Mouse (Mus musculus): ENCODE results near the gene Gramd1a.

Gramd1a gene

DNA sequence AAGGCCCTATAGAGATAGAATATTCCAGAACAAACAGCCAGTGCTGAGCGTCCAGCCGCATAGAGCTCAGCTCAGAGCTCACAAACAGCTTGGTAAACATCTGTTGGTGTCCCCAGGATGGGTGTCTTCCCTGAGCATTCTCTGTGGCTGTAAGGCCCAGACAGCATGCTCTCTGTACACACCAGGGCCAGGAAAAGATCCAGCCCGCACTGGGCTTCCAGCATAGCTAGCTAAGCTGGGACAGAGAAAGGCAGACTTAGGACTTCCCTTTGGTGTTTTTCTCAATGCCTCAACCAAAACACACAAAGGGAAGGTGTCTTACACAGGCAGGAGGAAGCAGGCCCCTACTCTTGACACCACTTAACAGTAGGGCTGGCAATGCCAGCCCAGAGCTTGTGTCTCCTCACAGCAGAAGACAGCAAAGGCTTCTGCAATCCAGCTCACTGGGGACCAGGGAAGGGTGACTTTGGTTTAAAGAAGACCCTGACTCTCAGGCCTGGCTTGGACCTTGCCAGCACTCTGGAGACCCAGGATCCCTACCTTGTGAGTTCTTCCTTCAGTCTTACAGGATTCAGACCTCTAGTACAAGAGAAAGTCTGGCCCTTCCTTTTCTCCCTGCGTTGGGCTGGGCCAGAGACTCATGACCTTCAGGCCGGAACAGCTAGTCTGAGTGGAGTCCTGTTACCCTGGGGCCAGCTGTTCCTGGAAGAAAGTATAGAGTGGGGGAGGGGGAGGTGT lies at the start of gene Gramd1a:
Gramd1a (minus strand) TSS at position 601 of the 738 bp plus-strand sequence.
- DNase-seq (ENCODE audit: inconsistent age in 2 of 2, low spot score in 1 of 2): peak; percentile 78 to 82

DNA sequence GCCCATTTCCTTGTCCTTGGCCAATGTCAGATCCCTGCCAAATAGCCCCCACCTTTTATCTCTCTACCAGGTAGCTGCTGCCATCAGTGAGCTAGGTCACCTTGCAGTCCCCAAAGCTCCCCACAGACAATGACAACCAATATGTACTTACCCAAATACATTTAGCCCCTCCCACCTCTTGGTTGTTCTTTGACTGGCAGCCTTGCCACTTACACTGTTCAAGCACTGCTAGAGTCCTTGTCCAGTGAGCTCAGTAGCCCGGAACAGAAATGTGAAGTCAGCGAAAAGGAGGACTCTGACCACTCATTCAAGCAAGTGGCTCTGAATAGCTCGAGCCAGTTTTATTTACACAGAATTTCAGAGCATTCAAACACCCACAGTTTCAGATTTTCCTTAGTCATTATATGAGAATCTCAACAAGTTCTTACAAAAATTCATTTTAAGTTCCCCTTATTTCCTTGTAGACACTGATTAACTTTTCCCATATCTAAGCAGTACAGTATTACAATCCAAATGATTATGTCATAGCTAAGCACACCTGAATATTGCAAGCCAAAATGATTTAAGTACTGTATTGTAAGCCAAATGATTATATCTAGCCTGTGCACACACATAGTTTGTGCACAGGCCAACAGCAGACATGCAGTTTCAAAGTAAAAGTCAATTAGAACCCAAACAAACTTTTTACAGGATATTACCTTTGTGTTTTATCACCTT lies 40.1 kb upstream of the Gramd1a start:
- no peak for DNase-seq (ENCODE audit: inconsistent age in 2 of 2, low spot score in 1 of 2)

DNA sequence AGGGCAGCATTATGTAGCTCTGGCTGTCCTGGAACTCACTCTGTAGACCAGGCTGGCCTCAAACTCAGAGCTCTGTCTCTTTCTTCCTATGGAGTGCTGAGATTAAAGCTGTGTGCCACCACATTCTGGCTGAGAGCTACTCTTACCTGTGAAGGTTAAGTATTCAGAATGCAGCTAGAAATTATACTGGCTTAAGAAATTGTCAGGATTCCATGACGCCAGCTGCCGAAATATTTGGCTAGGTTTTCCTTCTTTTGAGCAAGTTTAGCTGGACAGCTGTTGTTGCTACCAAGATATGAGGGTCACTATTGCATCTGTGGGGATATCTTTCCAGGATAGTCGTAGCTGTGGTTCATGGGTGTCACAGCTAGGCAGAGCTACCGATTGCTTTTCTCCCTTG lies 29.0 kb upstream of the Gramd1a start:
- DNase-seq (ENCODE audit: inconsistent age in 2 of 2, low spot score in 1 of 2): no peak

DNA sequence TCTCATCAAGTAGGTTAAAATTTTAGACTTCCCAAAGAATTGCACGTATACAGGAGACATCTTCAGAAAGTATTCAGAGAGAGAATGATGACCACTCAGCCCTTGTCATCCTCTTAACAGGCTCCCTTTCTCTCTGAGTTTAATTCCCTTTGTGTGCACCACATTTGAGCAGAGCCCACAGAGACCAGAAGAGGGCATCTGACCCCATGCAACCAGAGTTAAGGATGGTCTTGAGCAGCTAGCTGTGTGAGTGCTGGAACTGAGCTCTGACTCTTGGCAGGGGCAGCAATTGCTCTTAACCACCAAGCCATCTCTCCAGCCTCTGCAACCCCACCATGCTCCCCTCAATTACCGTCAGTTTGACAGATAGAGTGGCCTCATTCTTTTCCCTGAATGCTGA lies 27.2 kb upstream of the Gramd1a start:
- no peak for DNase-seq (ENCODE audit: inconsistent age in 2 of 2, low spot score in 1 of 2)

DNA sequence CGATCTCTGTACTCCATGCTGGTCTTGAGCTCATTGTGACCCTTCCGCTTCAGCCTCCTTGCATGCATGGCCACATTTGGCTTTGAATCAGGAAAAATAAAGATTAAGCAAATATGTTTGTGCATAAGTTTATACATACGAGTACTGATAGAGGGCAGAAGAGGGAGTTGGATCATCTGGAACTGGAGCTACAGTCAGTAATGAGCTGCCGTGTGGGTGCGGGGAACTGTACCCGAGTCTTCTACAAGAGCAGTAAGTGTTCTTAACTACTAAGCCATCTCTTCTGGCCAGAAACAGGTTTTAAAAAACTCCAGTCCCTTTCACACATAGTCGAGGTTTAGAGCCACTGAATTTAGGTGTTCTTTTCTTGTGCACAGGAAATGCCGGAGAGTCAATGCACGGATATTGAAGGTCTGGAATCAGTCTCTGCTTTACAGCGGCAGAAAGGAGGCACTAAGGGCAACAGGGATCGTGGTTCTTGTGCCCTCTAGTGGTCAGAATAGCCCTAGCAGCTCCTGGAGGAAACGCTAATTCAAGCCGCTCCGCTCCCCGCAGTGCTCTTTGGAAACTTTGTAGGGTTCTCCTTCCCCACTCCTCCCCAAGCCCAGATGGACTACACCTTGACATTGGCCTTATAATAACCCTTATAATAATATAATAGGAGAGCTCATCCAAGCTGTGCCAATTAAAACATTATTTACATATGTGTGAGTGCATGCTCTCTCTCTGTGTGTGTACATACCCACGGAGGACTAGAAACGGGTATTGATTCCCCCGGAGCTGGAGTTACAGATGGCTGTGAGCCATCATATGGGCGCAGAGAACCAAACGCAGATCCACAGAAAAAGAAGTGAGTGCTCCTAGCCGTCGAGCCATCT lies 21.4 kb upstream of the Gramd1a start:
- DNase-seq (ENCODE audit: inconsistent age in 2 of 2, low spot score in 1 of 2): peak; percentile 64 to 91

DNA sequence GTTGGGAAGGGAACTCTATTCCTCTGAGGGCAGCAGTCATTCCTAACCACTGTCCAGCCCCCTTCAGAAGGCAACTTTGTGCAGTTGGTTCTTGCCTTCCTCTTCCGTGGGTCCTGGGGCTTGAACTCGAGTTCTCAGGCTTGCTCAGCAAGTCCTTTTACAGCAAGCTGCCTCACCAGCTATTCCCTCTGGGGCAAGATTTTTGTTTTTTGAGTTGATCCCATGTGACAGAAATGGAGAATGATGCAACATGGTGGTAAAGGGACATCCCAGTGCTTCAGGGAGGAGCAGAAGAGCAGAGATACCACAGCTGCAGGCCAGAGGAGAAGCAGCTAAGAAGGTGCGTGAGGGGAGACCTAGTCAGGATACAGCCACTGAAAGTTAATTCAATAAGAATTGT lies 19.4 kb upstream of the Gramd1a start:
- no peak for DNase-seq (ENCODE audit: inconsistent age in 2 of 2, low spot score in 1 of 2)

DNA sequence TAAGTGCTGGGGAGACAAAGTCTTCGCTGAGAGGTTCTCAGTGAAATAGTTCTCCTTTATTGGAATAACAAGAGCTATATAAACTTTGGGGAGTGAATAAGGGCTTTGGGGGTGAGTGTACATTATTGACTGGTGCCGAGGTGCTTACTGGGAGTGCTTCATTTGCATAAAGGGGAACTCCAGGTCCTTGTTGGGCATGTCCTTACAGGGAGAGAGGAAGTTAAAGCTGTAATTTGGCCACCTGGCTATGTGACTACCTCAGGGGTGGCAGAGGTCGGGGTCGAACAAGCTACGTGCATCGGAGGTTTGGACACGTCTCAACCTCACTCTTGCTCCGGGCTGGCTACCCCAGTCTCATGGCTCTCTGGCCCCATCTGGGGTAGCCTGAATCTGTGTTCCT lies 18.8 kb upstream of the Gramd1a start:
- DNase-seq (ENCODE audit: inconsistent age in 2 of 2, low spot score in 1 of 2): no peak

DNA sequence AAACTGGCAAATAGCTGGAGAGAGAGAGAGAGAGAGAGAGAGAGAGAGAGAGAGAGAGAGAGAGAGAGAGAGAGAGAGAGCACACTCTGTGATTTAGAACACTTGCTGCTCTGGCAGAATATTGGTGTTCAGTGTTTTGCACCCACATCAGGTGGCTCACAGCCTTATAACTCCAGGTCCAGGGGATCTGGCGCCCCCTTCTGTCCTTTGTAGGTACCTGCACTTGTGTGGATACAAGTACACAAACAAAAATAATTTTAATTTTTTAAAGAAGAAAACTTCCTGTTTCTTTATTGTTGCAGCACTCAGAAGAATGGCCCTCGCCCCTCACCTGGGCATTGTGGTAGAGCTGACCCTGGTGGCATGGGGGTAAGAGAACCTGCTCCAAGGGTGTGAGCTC lies 16.5 kb upstream of the Gramd1a start:
- peak; percentile 55 to 82 for DNase-seq (ENCODE audit: inconsistent age in 2 of 2, low spot score in 1 of 2)

DNA sequence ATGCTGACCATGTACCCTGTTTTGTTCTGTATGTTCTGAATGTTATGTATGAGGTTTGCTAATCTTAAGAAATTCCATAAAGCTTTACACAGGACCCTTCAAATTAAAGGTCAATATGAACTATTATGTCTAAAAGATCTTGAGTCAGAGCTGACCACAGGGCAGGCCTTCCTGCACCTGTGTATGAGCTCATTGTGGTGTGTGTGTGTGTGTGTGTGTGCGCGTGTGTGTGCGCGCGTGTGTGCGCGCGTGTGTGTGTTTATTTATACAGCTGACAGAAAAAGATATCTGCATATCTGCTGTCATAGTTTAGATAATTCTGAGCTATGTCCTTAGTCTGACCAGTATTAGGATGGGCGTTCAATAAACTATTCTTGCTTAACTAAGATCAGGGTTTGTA lies 14.8 kb upstream of the Gramd1a start:
- no peak for DNase-seq (ENCODE audit: inconsistent age in 2 of 2, low spot score in 1 of 2)

DNA sequence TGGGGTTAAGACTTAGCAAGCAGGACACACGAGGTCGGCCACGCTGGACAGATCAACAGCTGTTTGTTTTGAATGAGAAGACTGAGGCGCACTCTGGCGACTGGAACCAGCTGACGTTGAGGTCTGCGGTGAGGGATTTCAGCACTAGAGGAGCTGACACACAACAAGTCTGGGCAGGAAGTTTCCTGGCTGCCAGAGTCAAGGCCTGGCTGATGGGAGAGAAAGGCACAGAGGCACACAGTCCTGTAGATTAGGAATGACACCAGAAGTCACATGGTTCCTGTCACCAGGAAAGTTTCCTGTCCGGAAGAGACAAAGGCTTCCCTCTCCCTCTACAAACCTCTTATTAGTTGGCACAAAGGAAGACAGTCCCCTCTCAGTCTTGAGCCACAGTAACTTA lies 12.7 kb upstream of the Gramd1a start:
- peak; percentile 39 to 67 for DNase-seq (ENCODE audit: inconsistent age in 2 of 2, low spot score in 1 of 2)

DNA sequence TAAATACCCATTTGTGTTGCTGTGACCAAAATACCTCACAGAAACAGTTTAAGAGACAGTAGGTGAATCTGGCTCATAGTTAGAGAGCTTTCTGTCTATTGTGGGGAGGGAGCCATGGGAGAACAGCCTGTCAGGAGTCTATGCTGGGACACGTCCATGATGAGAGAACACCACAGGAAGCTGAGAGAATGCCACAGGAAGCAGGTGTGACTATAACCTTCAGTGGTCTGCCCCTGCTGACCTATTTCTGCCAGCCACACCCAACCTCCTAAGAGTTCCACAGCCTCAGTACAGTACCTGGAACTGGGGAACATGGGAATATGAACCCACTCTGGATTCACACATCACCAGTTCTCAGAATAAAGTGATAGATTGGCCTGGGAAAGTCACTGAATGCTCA lies 9.1 kb upstream of the Gramd1a start:
- DNase-seq (ENCODE audit: inconsistent age in 2 of 2, low spot score in 1 of 2): no peak

DNA sequence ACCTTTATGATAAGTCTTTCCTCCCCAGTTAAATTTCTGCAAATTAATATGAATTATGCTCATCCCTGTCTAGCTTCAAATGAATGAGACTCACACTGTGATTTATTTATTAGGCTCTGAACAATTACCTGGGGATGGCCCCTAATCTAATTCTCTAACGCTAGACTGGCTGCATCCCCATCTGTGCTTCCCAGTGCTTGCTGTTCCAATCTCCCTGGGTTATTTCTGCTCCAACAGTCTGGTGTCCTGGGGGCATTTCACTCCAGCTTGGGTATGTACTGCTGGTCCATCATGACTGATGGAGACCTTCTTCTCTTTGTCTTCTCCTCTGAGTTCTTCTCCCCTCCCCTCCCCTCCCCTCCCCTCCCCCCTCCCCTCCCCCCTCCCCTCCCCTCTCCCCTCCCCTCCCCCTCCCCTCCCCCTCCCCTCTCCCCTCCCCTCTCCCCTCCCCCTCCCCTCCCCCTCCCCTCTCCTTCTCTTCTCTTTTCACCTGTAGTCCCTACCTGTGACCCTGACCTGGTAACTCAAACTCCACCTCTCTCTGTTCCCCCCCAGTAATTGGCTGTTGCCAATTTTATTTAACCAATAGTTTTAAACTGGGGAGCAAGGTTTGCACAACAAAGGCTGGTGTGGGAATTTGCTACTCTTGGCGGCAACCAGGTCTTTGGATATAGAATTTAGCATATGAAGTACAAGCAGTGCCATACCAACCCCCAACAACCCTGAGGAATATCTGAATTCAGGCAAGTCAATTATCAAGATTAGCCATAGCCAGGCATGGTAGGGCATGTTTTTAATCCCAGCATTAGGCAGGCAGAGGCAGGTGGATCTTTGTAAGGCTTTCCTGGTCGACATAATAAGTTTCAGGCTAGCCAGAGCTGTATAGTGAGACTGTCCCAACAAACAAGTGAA lies 8.2 kb upstream of the Gramd1a start:
- DNase-seq (ENCODE audit: inconsistent age in 2 of 2, low spot score in 1 of 2): no peak

DNA sequence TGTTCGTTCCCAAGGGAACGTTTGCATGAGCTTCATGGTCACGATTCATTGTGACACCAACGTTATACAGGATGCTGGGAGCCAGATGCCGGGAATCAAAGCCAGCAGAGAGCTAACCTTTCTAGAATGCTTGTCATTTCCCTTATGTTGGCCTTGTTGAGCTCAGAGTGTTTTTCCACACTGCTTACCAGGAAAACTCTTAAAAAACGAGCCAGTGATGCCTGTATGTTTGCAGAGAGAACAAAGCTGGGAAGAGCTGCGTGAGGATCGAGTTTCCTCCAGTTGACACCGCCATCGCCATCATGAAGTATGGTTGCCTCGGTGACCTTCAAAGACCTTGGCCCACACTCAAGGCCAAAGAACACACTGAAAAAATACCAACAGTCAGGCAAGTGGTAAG lies 6.6 kb upstream of the Gramd1a start:
- peak; percentile 67 to 85 for DNase-seq (ENCODE audit: inconsistent age in 2 of 2, low spot score in 1 of 2)

DNA sequence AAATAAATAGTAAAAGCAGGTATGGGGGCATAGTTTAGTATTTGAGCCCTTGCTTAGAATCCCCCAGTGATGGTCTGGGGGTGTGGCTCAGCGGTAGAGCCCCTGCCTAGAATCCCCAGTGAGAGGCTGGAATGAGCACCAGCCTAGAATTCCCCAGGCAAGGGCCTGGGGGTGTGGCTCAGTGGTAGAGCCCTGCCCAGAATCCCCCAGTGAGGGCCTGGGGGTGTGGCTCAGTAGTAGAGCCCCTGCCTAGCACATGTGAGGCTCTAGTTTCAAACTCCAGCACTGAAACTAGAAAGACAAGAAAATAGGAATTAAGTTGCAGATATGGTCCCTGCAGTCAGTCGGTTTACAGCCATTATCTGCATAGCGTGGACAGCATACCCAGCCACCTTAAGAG lies 6.1 kb upstream of the Gramd1a start:
- no peak for DNase-seq (ENCODE audit: inconsistent age in 2 of 2, low spot score in 1 of 2)

DNA sequence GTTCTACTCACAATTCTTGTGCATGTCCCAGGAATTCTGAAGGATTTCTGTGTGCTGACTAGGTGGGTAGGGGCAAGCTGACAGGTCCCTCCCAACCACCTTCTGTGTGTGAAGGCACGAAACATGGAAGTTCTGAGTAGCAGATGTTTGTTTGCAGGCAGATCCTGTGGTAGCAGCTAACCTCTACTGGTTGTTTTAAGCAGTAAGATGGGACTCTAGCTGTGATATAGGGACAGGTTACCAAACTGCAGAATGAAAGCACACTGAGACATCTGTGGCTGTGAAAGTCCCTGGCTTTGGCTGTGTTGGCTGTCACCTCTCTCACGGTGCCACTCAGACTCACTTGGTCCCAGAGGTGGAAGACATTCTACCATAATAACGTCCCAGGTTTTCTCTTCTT lies 5.5 kb upstream of the Gramd1a start:
- DNase-seq (ENCODE audit: inconsistent age in 2 of 2, low spot score in 1 of 2): no peak

DNA sequence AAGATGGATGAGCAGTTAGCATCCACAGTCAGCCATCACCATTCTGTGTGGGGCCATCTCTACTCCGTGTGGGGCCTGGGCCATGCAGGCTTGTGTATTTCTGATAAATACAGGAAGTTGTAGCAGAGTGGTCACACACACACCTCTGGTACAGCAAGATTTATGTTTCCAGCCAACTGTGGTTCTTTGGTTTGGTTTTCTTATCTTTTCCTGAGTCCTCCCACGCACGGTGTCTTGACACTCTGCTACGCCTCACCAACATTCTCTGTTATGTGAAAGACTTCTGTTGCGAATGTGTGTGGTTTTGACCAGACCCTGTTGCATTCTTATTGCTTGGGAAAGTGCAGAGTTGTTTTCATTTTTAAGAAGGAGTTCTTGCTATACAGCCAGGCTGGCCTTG lies 5.1 kb upstream of the Gramd1a start:
- no peak for DNase-seq (ENCODE audit: inconsistent age in 2 of 2, low spot score in 1 of 2)

DNA sequence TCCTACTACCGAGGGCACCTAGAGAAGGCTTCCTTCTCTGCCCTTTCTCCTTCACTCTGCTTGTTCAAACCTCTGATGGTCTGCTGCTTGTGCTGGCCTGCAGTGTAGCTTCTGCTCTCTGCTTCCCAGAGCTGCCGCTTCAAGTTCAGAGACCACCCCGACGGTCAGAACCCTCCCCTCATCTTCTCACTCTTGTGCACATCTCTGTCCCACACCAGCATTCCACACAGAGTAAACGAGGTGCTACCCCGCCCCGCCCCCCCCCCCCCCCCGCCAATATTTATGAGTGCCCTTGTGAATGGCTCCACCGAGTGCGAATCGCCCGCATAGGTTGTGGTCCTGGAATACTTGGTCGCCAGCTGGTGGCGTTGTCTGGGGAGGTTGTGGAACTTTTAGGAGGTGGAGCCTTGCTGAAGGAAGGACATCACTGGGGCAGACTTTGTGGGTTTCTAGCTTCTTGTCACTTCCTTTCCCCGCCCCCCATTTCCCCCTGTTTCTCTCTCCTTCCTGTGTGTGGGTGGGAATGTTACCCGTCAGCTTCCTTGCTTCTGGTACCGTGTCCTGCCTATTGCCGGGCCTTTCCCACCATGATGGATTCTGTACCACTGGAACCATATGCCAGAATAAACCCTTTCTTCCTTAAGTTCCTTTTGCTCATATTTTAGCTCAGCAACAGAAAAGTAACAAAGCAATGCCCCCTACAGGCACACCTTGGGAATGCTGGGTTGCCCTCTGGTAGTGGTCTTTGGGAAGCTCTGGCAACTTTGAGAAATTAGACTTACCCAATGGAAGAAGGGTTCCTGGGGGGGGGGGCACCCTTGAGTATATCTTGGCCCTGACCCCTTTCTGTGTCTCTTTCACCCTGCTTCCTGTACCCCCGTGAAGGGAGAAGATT lies 585 bp upstream of the Gramd1a start:
- peak; percentile 38 to 67 for DNase-seq (ENCODE audit: inconsistent age in 2 of 2, low spot score in 1 of 2)

DNA sequence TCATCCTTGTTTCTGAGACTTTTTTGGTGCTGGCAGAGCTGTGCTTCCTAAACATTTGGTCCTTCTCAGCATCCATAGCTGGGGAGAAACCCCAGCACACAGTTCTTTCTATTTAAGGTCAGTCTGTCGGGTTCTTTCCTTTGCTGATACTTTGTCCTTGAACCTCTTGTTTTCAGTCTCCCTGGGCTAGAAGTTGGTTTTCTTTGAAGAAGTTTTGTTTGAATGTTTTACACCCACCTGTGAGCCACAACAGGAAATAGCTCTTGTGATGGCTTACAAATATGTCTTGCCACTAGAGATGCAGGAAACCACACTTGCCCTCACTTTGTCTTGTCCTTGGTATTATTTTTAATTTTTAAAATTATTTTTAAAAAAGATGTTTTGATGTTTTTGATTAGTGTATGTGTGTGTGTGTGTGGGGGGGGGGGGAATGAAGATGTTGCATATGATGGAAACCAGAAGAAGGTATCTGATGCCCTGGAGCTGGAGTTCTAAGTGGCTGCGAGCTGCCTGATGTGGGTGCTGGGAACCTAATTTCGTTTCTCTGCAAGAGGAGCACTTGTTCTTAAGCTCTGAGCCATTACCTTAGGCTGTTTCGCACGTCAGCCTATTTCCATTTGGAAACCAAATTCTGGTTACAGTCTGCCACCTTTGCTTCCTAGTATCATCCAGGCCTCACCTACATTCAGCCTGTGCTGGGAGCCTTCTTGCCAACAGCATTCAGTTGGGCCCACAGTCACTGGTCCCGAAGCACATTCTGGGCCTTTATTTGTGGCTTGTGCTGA lies 2.0 kb downstream of the Gramd1a start:
- no peak for DNase-seq (ENCODE audit: inconsistent age in 2 of 2, low spot score in 1 of 2)

Measured in adrenal gland, adult (tissue).